Mouse (Mus musculus) lung, postnatal 0 days (tissue): Measurements from ENCODE around the gene Cyp2ab1. TPM values are rescaled to one million over a fixed set of nuclear protein-coding genes. Genes with fewer than 3 reads are reported as not detected.
A peak's percentile ranks its signal among the peaks of the same experiment; 100 is the strongest.
"Not testable (repeated sequence)": the region's sequence is repeated elsewhere in the genome, so short reads cannot be mapped to it uniquely, and the experiment has no call there.

ENCODE experiments used
- ATAC-seq: fragments of 200-750 bp; cut with Nextera tagmentation; 2 replicates; pipeline ENCODE4 v1.8.0; 2017; ENCODE audit warnings: moderate library complexity
- DNase-seq: peaks from one replicate; pipeline ENCODE4 v3.0.0-alpha.2; 2016; ENCODE audit warnings: low spot score
- H3K27ac ChIP-seq: fragments of 300-500 bp; sonication (generic); 2 replicates; pipeline ENCODE4 v1.5.1; 2014; ENCODE audit warnings: antibody characterized with exemption, mild to moderate bottlenecking, low read length, mixed read lengths
- H3K27me3 ChIP-seq: fragments of 300-500 bp; sonication (generic); replicated peaks from 2 replicates; pipeline ENCODE4 v1.6.1; 2014; ENCODE audit warnings: low read length, mixed read lengths; ENCODE audit not compliant: insufficient read depth
- H3K36me3 ChIP-seq: fragments of 300-500 bp; sonication (generic); 2 replicates; pipeline ENCODE4 v1.6.1; 2014; ENCODE audit warnings: low read length, mixed read lengths; ENCODE audit not compliant: insufficient read depth
- H3K4me1 ChIP-seq: fragments of 300-500 bp; sonication (generic); 2 replicates; pipeline ENCODE4 v1.6.1; 2014; ENCODE audit warnings: antibody characterized with exemption, low read depth, low read length, mixed read lengths; ENCODE audit not compliant: insufficient read depth
- H3K4me2 ChIP-seq: fragments of 300-500 bp; sonication (generic); replicated peaks from 2 replicates; pipeline ENCODE4 v1.6.1; 2014; ENCODE audit warnings: low read depth, mild to moderate bottlenecking, low read length, moderate library complexity, mixed read lengths
- H3K4me3 ChIP-seq: fragments of 300-500 bp; sonication (generic); 2 replicates; pipeline ENCODE4 v1.5.1; 2014; ENCODE audit warnings: low read depth, low read length
- H3K9ac ChIP-seq: fragments of 300-500 bp; sonication (generic); replicated peaks from 2 replicates; pipeline ENCODE4 v1.6.1; 2014; ENCODE audit warnings: low read depth, mild to moderate bottlenecking
- H3K9me3 ChIP-seq: fragments of 300-500 bp; sonication (generic); 2 replicates; pipeline ENCODE4 v1.6.1; 2016; ENCODE audit warnings: low read length, mixed read lengths
- CTCF ChIP-seq: IDR thresholded peaks from 2 replicates; pipeline ENCODE4 v1.5.1; 2016; ENCODE audit warnings: antibody characterized with exemption, mild to moderate bottlenecking
- EP300 ChIP-seq: IDR thresholded peaks from 2 replicates; pipeline ENCODE4 v1.6.1; 2016; ENCODE audit warnings: antibody characterized with exemption, mild to moderate bottlenecking, control low read depth
- WGBS: fragments of 180-500 bp; shearing (Covaris S2); extraction: QIAGEN DNeasy Blood & Tissue Kit; methylation state at CpG from one replicate; pipeline ENCODE4 v1.1.7; 2014; 5-methylcytosine and 5-hydroxymethylcytosine counted together
- polyA plus RNA-seq: library from polyadenylated mRNA; unstranded; fragments of >200 nt; fragmentation: Nextera tagmentation; extraction: Ambion mirVana; gene quantifications from 2 replicates; pipeline ENCODE4 v1.2.1, GENCODE M21; 2015

The Cyp2ab1 gene
- polyA plus RNA-seq, result 0.29 and 0.51 TPM in 2 replicates

DNA sequence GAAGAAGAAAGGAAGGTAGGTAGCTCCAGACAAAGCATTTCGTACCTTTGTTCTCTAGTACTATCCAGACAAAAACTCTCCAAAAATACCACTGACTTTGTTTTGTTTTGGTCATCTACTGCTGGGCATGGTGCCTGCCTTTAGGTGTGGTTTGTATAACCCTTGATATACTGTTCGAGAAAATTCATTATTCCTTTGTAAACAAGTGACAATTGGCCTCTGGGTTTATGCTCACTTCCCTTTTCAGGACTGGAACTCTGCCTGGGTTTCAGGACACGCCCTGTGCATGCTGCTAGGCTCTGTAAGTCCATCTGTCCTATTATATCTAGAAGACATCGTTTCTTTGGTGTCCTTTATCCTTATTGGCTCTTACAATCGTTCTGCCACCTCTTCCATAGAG lies at the start of gene Cyp2ab1:
TSS of gene Cyp2ab1 (minus strand) at position 119 of the 400 bp plus-strand sequence.
- ATAC-seq (peak; percentile 80), DNase-seq (peak; percentile 70)
- H3K4me1 ChIP-seq, result no peaks in the 10 kb centered on the region
- H3K4me3 ChIP-seq, result no peak within 1 kb of the TSS
- H3K27ac ChIP-seq, result peak within 1 kb of the TSS; percentile 54; the same call in 1 of the 2 replicates
- peak; percentile 75 for TF ChIP-seq EP300
- TF ChIP-seq CTCF, result no peak
- no peaks in the 10 kb centered on the region for H3K9me3 ChIP-seq
- H3K9ac ChIP-seq, result 0 out of 2 replicates have a peak within 1 kb of the TSS, but pooled peaks have one; percentile 1
- no peaks in the 10 kb centered on the region for H3K27me3 ChIP-seq
- no peak within 1 kb of the TSS for H3K4me2 ChIP-seq
- no peaks in the 10 kb centered on the region for H3K36me3 ChIP-seq
- 50% methylated on average over 5 of the region's 5 CpGs for WGBS

DNA sequence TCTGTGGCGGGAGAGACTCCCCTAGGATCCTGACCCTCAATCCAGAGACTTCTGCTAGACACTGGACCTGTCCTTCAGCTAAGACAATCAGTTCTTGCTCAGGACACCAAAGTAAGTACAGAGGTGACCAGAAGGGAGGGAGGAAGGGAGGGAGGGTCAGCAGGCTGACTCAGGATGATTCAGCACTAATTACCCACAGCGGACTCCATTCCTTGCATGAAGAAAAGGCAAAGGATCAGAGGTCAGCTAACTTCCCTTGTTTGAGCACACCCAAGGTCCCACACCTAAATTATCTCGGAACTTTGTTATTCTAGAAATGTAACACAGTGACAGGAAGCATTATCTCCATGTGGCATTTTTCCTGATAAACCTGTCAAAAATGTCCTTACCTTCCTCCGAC lies 46.5 kb upstream of the Cyp2ab1 start:
- Histone ChIP-seq H3K27me3 (no peaks in the 10 kb centered on the region), H3K27ac (no peak overlapping the region), H3K4me3 (no peak overlapping the region), H3K9me3 (no peaks in the 10 kb centered on the region), H3K36me3 (peaks cover 24% of the 10 kb centered on the region), H3K4me1 (no peaks in the 10 kb centered on the region), H3K4me2 (no peak overlapping the region), H3K9ac (no peak overlapping the region)
- TF ChIP-seq EP300, result no peak
- no peak for TF ChIP-seq CTCF
- no peak for ATAC-seq
- DNase-seq, result no peak
- 63% methylated on average over 4 of the region's 4 CpGs for WGBS

DNA sequence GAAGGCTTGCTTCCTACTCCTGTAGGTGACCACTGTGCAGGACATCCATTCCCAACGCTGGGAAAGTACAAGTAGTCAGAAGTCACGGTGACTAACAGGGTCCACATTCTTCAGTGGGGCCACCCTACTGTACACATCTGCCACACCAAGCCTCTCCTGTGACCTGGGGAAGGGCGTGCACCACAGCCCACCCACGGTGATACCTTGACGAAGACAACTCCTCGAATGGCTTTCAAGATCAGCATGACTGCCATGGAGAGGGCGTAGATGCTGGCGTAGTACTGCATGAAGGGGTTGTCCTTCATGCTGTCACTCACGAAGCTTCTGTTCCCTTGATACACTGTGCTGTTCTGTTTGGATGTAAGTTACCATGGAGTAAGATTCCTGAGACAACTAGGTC lies 43.0 kb upstream of the Cyp2ab1 start:
- Histone ChIP-seq H3K9ac (no peak overlapping the region), H3K27ac (no peak overlapping the region), H3K27me3 (no peaks in the 10 kb centered on the region), H3K4me2 (no peak overlapping the region), H3K4me1 (no peaks in the 10 kb centered on the region), H3K36me3 (peaks cover 35% of the 10 kb centered on the region), H3K4me3 (no peak overlapping the region), H3K9me3 (no peaks in the 10 kb centered on the region)
- no peak for DNase-seq
- TF ChIP-seq EP300 (no peak), CTCF (no peak)
- no peak for ATAC-seq
- WGBS, result 89% methylated on average over 9 of the region's 9 CpGs

DNA sequence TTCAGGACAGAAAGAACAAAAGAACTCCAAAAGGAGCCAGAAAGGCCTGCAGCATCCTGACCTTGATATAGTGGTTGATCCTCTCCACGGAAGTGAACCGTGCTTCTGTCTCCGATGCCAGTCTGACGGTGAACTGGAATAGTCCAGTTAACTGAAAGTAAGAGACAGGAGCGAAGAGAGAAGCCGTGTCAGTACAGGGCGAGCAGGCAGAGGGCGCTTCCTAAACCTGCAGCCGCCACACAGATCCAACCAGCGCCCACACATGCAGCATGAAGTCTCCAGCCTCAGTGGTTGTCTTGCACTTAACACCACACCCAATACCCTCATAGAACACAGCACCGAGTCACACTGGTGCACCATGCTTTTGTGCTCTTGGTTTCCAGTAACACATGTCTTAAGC lies 36.9 kb upstream of the Cyp2ab1 start:
- no peak overlapping the region for H3K4me2 ChIP-seq
- 0 out of 2 replicates have a peak, but pooled peaks have one; percentile 7 for TF ChIP-seq CTCF
- TF ChIP-seq EP300, result no peak
- no peaks in the 10 kb centered on the region for H3K27me3 ChIP-seq
- ATAC-seq (no peak), DNase-seq (no peak)
- WGBS, result 91% methylated on average over 11 of the region's 11 CpGs
- no peaks in the 10 kb centered on the region for H3K4me1 ChIP-seq
- no peak overlapping the region for H3K27ac ChIP-seq
- H3K36me3 ChIP-seq, result peaks cover 47% of the 10 kb centered on the region
- no peak overlapping the region for H3K9ac ChIP-seq
- no peaks in the 10 kb centered on the region for H3K9me3 ChIP-seq
- H3K4me3 ChIP-seq, result no peak overlapping the region

DNA sequence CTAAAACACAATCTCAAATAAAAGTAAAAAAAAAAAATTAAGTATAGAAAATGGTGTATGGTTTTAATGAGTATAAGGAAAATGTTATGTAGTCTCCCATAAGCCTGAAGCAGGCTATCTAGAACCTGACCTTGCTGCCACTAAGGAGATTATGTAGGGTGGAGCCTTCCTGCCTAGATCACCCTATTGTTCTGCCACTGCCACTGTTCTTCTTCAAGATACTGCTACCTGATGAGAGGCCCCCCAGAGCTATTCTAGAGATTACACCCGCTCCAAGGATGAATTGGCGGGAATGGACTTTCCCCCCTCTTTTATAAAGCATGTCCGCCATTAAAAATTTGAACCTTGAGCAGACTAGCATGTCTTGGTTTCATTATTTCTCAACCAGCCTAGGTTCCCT lies 36.3 kb upstream of the Cyp2ab1 start:
- not testable (repeated sequence) for H3K4me1 ChIP-seq, H3K4me2 ChIP-seq, H3K9me3 ChIP-seq, H3K9ac ChIP-seq, H3K27ac ChIP-seq, H3K27me3 ChIP-seq, ATAC-seq, DNase-seq, H3K4me3 ChIP-seq
- 90% methylated on average over 3 of the region's 3 CpGs for WGBS
- peaks cover 41% of the 10 kb centered on the region for H3K36me3 ChIP-seq

DNA sequence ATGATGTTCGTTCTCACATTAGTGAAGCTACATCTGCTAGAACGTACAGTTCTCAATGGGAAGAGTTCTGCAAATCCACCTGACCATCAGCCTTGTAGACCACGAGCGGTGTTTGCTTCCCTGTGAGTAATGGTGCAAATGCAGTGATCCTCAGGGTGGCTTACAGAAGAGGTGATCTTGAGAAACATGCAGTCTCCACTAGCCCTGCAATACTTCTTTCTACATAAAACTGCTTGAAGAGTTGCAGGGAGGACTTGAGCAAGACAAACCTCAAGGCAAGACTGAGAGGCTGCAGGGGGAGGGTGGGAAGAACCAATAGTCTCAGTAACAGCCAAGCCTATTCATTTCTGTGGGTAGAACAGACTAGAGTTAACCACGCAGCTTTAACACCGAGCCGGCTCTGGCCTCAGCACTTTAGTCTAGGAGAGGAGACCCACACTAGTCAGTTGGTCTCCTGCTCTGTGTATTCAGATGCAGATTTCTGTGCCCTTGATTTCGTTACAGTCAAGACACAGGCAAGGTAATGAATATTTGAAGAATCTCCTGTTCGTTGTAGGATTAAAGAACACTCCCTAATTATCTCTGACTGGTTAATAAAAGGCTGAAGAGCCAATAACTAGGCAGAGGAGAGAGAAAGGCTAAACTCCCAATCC lies 34.6 kb upstream of the Cyp2ab1 start:
- no peak overlapping the region for H3K9ac ChIP-seq
- H3K27me3 ChIP-seq, result no peaks in the 10 kb centered on the region
- peaks cover 29% of the 10 kb centered on the region for H3K36me3 ChIP-seq
- 83% methylated on average over 9 of the region's 9 CpGs for whole genome bisulfite sequencing
- ATAC-seq, result no peak
- DNase-seq, result no peak
- no peak overlapping the region for H3K4me3 ChIP-seq
- TF ChIP-seq CTCF (no peak), EP300 (no peak)
- H3K9me3 ChIP-seq, result no peaks in the 10 kb centered on the region
- H3K27ac ChIP-seq, result no peak overlapping the region
- no peaks in the 10 kb centered on the region for H3K4me1 ChIP-seq
- H3K4me2 ChIP-seq, result no peak overlapping the region
